Mouse (Mus musculus) lung, embryonic 14.5 days (tissue): ENCODE results near the gene Ppat. TPM values are rescaled to one million over a fixed set of nuclear protein-coding genes. Genes with fewer than 3 reads are reported as not detected.

ENCODE experiments used
- ATAC-seq: fragments of 200-750 bp; cut with Nextera tagmentation; 2 replicates; pipeline ENCODE4 v1.8.0; 2017; ENCODE audit warnings: mild to moderate bottlenecking, moderate TSS enrichment, moderate library complexity; ENCODE audit not compliant: insufficient read depth
- DNase-seq: peaks from one replicate; pipeline ENCODE4 v3.0.0-alpha.2; 2015
- H3K27ac ChIP-seq: fragments of 300-500 bp; sonication (generic); 2 replicates; pipeline ENCODE4 v1.5.1; 2014; ENCODE audit warnings: low read depth, mild to moderate bottlenecking, moderate library complexity
- H3K27me3 ChIP-seq: fragments of 300-500 bp; sonication (generic); 2 replicates; pipeline ENCODE4 v1.6.1; 2014; ENCODE audit warnings: low read length, control low read depth; ENCODE audit not compliant: insufficient read depth
- H3K36me3 ChIP-seq: fragments of 300-500 bp; sonication (generic); 2 replicates; pipeline ENCODE4 v1.6.1; 2014; ENCODE audit warnings: control low read depth; ENCODE audit not compliant: insufficient read depth
- H3K4me1 ChIP-seq: fragments of 300-500 bp; sonication (generic); 2 replicates; pipeline ENCODE4 v1.6.1; 2014; ENCODE audit warnings: antibody characterized with exemption, control low read depth; ENCODE audit not compliant: insufficient read depth
- H3K4me2 ChIP-seq: fragments of 300-500 bp; sonication (generic); 2 replicates; pipeline ENCODE4 v1.6.1; 2014; ENCODE audit warnings: mild to moderate bottlenecking
- H3K4me3 ChIP-seq: fragments of 300-500 bp; sonication (generic); 2 replicates; pipeline ENCODE4 v1.5.1; 2014; ENCODE audit warnings: low read depth, low read length
- H3K9ac ChIP-seq: fragments of 300-500 bp; sonication (generic); 2 replicates; pipeline ENCODE4 v1.6.1; 2014
- H3K9me3 ChIP-seq: fragments of 300-500 bp; sonication (generic); 2 replicates; pipeline ENCODE4 v1.6.1; 2016; ENCODE audit warnings: low read depth, low read length, control low read depth
- CTCF ChIP-seq: IDR thresholded peaks from 2 replicates; pipeline ENCODE4 v1.5.1; 2016; ENCODE audit warnings: antibody characterized with exemption, low read depth
- WGBS: fragments of 180-500 bp; shearing (Covaris S2); extraction: QIAGEN DNeasy Blood & Tissue Kit; methylation state at CpG from one replicate; pipeline ENCODE4 v1.1.7; 2014; 5-methylcytosine and 5-hydroxymethylcytosine counted together
- polyA plus RNA-seq: library from polyadenylated mRNA; unstranded; fragments of >200 nt; fragmentation: Nextera tagmentation; extraction: Ambion mirVana; gene quantifications from 2 replicates; pipeline ENCODE4 v1.2.1, GENCODE M21; 2014

Gene Ppat
- polyA plus RNA-seq, 1 experiment from 2014 or later, result 47.0 TPM

DNA sequence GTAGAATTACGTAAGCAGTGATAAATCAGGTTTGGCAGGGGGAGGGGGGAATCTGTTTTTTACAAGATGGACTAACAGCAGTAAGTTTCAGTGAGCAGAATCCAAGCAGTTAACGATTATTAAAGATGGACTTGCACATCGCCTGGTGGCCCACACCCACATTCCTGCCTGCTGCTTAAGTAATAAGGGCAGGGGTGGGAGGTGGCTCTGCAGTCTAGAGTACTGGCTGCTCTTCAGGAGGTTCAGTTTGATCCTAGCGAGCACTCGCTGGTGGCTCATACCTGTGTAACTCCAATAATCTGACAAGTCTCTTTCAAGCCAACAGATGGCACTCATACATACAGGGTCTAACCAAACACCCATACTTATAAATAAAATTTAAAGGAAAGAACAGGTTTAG, 8.2 kb upstream of the Ppat start:
- no peak overlapping the region for H3K9ac ChIP-seq
- H3K27me3 ChIP-seq, result no peaks in the 10 kb centered on the region
- no peak for TF ChIP-seq CTCF
- peaks cover 96% of the 10 kb centered on the region for H3K36me3 ChIP-seq
- 79% methylated on average over 5 of the region's 5 CpGs for WGBS
- H3K9me3 ChIP-seq, result no peaks in the 10 kb centered on the region
- no peak overlapping the region for H3K4me2 ChIP-seq
- no peak overlapping the region for H3K4me3 ChIP-seq
- H3K27ac ChIP-seq, result no peak overlapping the region
- ATAC-seq (no peak), DNase-seq (no peak)
- no peaks in the 10 kb centered on the region for H3K4me1 ChIP-seq

DNA sequence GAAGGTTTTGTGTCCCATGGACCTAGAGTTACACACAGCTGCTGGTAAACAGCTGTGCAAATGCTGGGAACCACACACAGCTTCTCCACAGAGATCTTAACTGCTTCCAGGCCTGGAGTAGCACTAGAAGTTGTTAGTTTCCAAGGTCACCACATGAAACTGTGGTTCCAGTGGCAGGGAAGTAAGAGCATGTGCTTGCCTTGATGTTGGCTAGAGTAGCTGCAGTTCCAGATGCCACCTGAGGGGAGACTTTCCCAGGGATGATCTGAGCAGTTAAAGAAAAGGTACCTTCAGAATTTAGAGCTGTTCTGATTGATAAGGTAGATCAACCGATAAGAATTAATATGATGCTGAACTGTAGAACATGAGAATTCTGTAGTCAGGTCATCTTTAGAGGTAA, 6.6 kb upstream of the Ppat start:
- WGBS, result 98% methylated on average over 1 of the region's 1 CpGs
- no peak for DNase-seq
- no peak; the same call in 1 of the 2 replicates for TF ChIP-seq CTCF
- no peak overlapping the region for H3K9ac ChIP-seq
- peaks cover 79% of the 10 kb centered on the region for H3K36me3 ChIP-seq
- H3K27me3 ChIP-seq, result no peaks in the 10 kb centered on the region
- ATAC-seq, result no peak
- H3K9me3 ChIP-seq, result no peaks in the 10 kb centered on the region
- no peak overlapping the region for H3K27ac ChIP-seq
- H3K4me1 ChIP-seq, result no peaks in the 10 kb centered on the region
- no peak overlapping the region for H3K4me3 ChIP-seq
- no peak overlapping the region for H3K4me2 ChIP-seq

DNA sequence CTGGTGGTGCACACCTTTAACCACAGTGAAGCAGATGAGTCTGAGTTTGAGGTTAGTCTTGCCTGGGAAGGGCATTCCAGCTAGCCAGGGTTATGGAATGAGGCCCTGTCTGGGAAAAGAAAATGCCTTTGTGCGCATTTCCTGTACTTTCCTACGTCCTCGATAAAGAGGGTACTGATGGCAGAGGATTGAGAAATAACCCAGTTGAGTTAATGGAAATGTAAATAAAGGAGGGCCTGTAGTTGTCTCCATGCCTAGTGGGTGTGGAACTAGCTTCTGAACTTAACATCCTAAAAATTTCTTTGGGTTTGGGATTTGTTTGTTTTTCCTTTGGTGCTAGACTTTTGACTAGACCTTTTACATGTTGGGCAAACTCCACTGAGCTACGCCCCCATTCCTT, 4.1 kb upstream of the Ppat start:
- H3K36me3 ChIP-seq, result peaks cover 55% of the 10 kb centered on the region
- no peak overlapping the region for H3K9ac ChIP-seq
- no peak overlapping the region for H3K4me3 ChIP-seq
- H3K27ac ChIP-seq, result no peak overlapping the region; the same call in 1 of the 2 replicates
- no peak overlapping the region for H3K4me2 ChIP-seq
- no peaks in the 10 kb centered on the region for H3K9me3 ChIP-seq
- no peak for ATAC-seq
- 68% methylated on average over 4 of the region's 4 CpGs for WGBS
- no peak for TF ChIP-seq CTCF
- no peaks in the 10 kb centered on the region for H3K27me3 ChIP-seq
- peaks cover 5% of the 10 kb centered on the region; the same call in 1 of the 2 replicates for H3K4me1 ChIP-seq
- no peak for DNase-seq

DNA sequence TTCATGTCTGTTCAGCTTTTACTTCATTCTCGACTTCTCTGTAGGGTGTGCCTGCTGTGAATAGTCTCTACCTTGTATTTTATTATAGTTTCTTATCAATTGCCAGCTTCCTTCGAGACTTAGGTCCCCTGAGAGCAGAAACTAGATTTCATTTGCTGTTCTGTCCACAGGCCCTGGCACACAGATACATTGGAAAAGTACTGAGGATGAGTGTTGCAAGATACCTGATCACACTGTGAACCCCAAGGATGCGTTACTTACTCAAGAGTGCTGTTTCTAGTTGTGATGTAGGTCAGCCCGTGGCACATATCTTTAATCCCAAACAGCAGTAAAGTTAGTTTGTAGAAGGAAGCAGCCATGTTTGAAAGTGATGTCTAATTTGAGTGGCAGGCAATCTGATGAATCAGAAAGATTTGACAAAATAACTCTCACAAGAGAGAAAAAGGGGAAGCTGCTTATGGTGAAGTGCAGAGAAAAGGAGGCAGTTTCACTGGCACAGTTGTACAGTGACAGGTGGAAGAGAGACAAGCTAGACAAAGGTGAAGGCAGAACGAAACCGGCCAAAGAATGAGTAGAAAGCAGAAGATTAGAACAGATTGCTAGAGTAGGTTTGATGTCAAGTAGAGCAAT, 3.0 kb upstream of the Ppat start:
- H3K9me3 ChIP-seq, result no peaks in the 10 kb centered on the region
- TF ChIP-seq CTCF, result no peak
- 85% methylated on average over 6 of the region's 6 CpGs for WGBS
- no peak overlapping the region for H3K9ac ChIP-seq
- H3K4me3 ChIP-seq, result no peak overlapping the region
- no peak overlapping the region for H3K4me2 ChIP-seq
- peaks cover 45% of the 10 kb centered on the region for H3K36me3 ChIP-seq
- no peaks in the 10 kb centered on the region for H3K27me3 ChIP-seq
- DNase-seq (no peak), ATAC-seq (no peak)
- no peak overlapping the region for H3K27ac ChIP-seq
- H3K4me1 ChIP-seq, result peaks cover 10% of the 10 kb centered on the region

DNA sequence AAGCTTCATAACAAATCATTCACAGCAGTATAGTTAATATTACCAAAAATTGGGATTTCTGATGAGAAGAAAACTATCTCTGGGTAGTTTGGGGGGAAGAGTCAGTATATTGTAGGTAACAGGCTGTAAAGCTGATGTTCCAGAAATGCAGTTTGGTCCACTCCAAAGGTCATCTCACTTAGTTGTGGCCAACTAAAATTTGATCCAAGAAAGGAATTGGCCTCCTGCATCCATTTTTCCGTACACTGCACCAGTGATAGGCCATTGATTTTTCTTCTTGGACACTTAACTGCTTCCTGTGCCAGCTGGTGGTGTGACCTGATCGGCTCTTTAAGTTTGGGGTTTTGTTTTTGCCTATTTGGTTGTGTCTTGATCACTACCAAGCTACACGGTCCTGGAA, 2.4 kb upstream of the Ppat start:
- no peak for TF ChIP-seq CTCF
- DNase-seq (no peak), ATAC-seq (no peak)
- H3K27ac ChIP-seq, result no peak overlapping the region
- no peak overlapping the region for H3K4me3 ChIP-seq
- WGBS, result 74% methylated on average over 3 of the region's 3 CpGs
- H3K4me2 ChIP-seq, result no peak overlapping the region
- H3K4me1 ChIP-seq, result peaks cover 12% of the 10 kb centered on the region
- H3K9me3 ChIP-seq, result no peaks in the 10 kb centered on the region
- peaks cover 40% of the 10 kb centered on the region for H3K36me3 ChIP-seq
- no peaks in the 10 kb centered on the region for H3K27me3 ChIP-seq
- H3K9ac ChIP-seq, result no peak overlapping the region

DNA sequence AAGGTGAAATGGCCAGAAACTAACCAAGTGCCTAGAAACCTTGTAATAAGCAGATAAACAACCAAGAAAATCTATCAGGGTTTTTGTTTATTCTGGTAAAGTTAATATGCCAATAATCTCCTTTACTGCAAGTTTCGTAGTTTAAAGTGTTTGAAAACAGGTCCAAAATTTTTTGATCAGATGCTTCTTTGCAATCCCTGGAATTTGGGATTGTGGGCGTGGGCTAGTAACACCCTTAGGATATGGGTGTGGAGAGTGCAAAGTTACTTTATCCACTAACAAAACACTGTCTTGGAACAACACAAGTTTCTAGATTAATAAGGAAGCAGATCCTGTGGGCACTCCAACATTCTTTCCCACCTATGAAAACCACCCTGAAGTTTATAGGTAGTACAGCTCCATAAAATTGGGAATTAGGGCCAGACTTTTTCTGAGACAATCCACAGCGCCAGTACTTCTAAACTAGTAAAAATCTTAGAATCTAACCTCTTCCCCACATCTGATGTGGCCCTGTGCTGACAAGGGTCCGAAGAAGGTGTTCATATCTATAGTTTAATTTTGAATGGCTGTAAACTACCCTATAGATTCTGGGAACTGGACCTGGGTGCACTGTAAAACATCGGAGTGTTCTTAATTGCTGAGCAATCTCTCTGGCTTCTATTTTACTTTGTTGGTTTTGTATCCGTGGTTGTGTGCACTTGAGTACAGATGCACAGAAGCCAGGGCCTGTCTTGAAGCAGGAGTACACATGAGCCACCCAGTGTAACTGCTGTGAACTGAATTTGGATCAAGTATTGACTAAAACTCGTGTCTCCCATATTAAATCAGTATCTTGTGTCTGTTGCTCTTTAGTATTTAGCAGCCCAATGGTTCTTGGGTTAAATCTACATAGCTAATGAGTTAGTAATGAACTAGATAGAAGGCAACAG, 998 bp upstream of the Ppat start:
- Histone ChIP-seq H3K4me3 (peak overlapping the region; percentile 78), H3K9ac (peak overlapping the region; percentile 79), H3K36me3 (peaks cover 35% of the 10 kb centered on the region), H3K4me2 (peak overlapping the region; percentile 85), H3K27ac (peak overlapping the region; percentile 89), H3K4me1 (peaks cover 15% of the 10 kb centered on the region), H3K27me3 (no peaks in the 10 kb centered on the region), H3K9me3 (no peaks in the 10 kb centered on the region)
- DNase-seq (peak; percentile 53), ATAC-seq (no peak)
- TF ChIP-seq CTCF, result no peak
- 9% methylated on average over 7 of the region's 7 CpGs for WGBS
